Mouse (Mus musculus) CH12.LX (cell line): Measurements from ENCODE around the gene Gm20538. TPM values are rescaled to one million over a fixed set of nuclear protein-coding genes. Genes with fewer than 3 reads are reported as not detected.

Experiments used
- DNase-seq: peaks from one replicate; pipeline ENCODE4 v3.0.0-alpha.2; 2013; ENCODE audit errors: extremely low read depth
- H3K27ac ChIP-seq: 2 replicates; pipeline ENCODE4 v1.5.1; 2012; ENCODE audit warnings: low read depth, mild to moderate bottlenecking, control low read depth, moderate library complexity; ENCODE audit not compliant: insufficient read depth
- H3K27me3 ChIP-seq: replicated peaks from 2 replicates; pipeline ENCODE3; 2012; ENCODE audit warnings: inconsistent platforms
- H3K36me3 ChIP-seq, 2 experiments: replicated peaks in 1 of 2; 2 replicates each; pipeline versions ENCODE3 to v1.6.1; 2012; ENCODE audit warnings: inconsistent platforms in 1 of 2, low read length in 1 of 2, mild to moderate bottlenecking in 1 of 2, mixed read lengths in 1 of 2, moderate library complexity in 1 of 2; ENCODE audit not compliant: control insufficient read depth in 1 of 2, insufficient read depth in 1 of 2
- H3K4me1 ChIP-seq, 2 experiments: 2 replicates each; pipeline ENCODE4 v1.6.1; 2012; ENCODE audit warnings: inconsistent platforms in 1 of 2, moderate library complexity in 1 of 2; ENCODE audit not compliant: insufficient read depth in 2 of 2, control insufficient read depth in 1 of 2
- H3K4me2 ChIP-seq: 2 replicates; pipeline ENCODE4 v1.6.1; 2012; ENCODE audit warnings: low read depth, mild to moderate bottlenecking, control low read depth; ENCODE audit not compliant: poor library complexity, insufficient read depth, severe bottlenecking
- H3K4me3 ChIP-seq, 3 experiments: fragments of 150-350 bp in 1 of 3; sonication (generic) in 1 of 3; replicated peaks in 1 of 3; 2 replicates each; pipeline versions ENCODE3 to v1.5.1; 2011 to 2012; ENCODE audit warnings: low read depth in 2 of 3, low read length in 2 of 3, mild to moderate bottlenecking in 2 of 3, moderate library complexity in 2 of 3, control low read depth in 1 of 3, improper control_type of control experiment in 1 of 3, inconsistent platforms in 1 of 3, mixed read lengths in 1 of 3; ENCODE audit not compliant: poor library complexity in 1 of 3
- H3K79me2 ChIP-seq: replicated peaks from 2 replicates; pipeline ENCODE4 v1.6.1; 2012; ENCODE audit warnings: mild to moderate bottlenecking, moderate library complexity; ENCODE audit not compliant: control insufficient read depth, poor library complexity, insufficient read depth, severe bottlenecking; ENCODE audit errors: extremely low read depth
- H3K9ac ChIP-seq: 2 replicates; pipeline ENCODE4 v1.6.1; 2012; ENCODE audit warnings: low read depth, mild to moderate bottlenecking, control low read depth, moderate library complexity; ENCODE audit not compliant: insufficient read depth
- H3K9me3 ChIP-seq: replicated peaks from 2 replicates; pipeline ENCODE3; 2012; ENCODE audit warnings: low read length, inconsistent platforms, mixed read lengths
- BHLHE40 ChIP-seq: IDR thresholded peaks from 2 replicates; pipeline ENCODE4 v1.6.1; 2011; ENCODE audit warnings: mild to moderate bottlenecking, low read depth, low read length, improper control_type of control experiment
- CHD2 ChIP-seq: IDR thresholded peaks from 2 replicates; pipeline ENCODE4 v1.6.1; 2011; ENCODE audit warnings: low read length, improper control_type of control experiment
- E2F4 ChIP-seq: IDR thresholded peaks from 2 replicates; pipeline ENCODE4 v1.6.1; 2011; ENCODE audit warnings: low read depth, low read length, improper control_type of control experiment; ENCODE audit not compliant: insufficient replicate concordance
- ETS1 ChIP-seq: conservative IDR thresholded peaks from 2 replicates; pipeline ENCODE4 v1.6.1; 2012; ENCODE audit warnings: low read depth, mild to moderate bottlenecking, inconsistent platforms, low read length, improper control_type of control experiment, moderate library complexity
- HCFC1 ChIP-seq: IDR thresholded peaks from 2 replicates; pipeline ENCODE4 v1.6.1; 2012; ENCODE audit warnings: low read depth, mild to moderate bottlenecking, inconsistent platforms, low read length, improper control_type of control experiment
- IRF4 ChIP-seq: IDR thresholded peaks from 2 replicates; pipeline ENCODE4 v1.6.1; 2014; ENCODE audit warnings: low read depth, mild to moderate bottlenecking, inconsistent platforms, low read length, improper control_type of control experiment
- JUN ChIP-seq: IDR thresholded peaks from 2 replicates; pipeline ENCODE4 v1.6.1; 2011; ENCODE audit warnings: low read depth, mild to moderate bottlenecking, low read length, improper control_type of control experiment, moderate library complexity; ENCODE audit not compliant: insufficient read depth
- MAFK ChIP-seq: IDR thresholded peaks from 2 replicates; pipeline ENCODE4 v1.6.1; 2011; ENCODE audit warnings: low read length, improper control_type of control experiment; ENCODE audit not compliant: insufficient replicate concordance
- MAX ChIP-seq: IDR thresholded peaks from 2 replicates; pipeline ENCODE4 v1.6.1; 2011; ENCODE audit warnings: low read length, improper control_type of control experiment
- MYC ChIP-seq: IDR thresholded peaks from 2 replicates; pipeline ENCODE4 v1.6.1; 2011; ENCODE audit warnings: low read depth, mild to moderate bottlenecking, improper control_type of control experiment, low read length
- NELFE ChIP-seq: IDR thresholded peaks from 2 replicates; pipeline ENCODE4 v1.6.1; 2011; ENCODE audit warnings: low read depth, low read length, improper control_type of control experiment
- NRF1 ChIP-seq: IDR thresholded peaks from 2 replicates; pipeline ENCODE4 v1.6.1; 2014; ENCODE audit warnings: low read depth, mild to moderate bottlenecking, inconsistent platforms, low read length, improper control_type of control experiment, moderate library complexity
- PAX5 ChIP-seq: IDR thresholded peaks from 2 replicates; pipeline ENCODE4 v1.6.1; 2012; ENCODE audit warnings: low read length, inconsistent platforms, mixed read lengths
- POLR2A ChIP-seq: IDR thresholded peaks from 2 replicates; pipeline ENCODE4 v1.6.1; 2011; ENCODE audit warnings: low read depth, mild to moderate bottlenecking, improper control_type of control experiment, low read length
- RAD21 ChIP-seq: IDR thresholded peaks from 2 replicates; pipeline ENCODE4 v1.6.1; 2011; ENCODE audit warnings: low read depth, mild to moderate bottlenecking, low read length, improper control_type of control experiment, moderate library complexity
- RCOR1 ChIP-seq: conservative IDR thresholded peaks from 2 replicates; pipeline ENCODE4 v1.6.1; 2012; ENCODE audit warnings: low read depth, mild to moderate bottlenecking, inconsistent platforms, low read length, improper control_type of control experiment
- SMC3 ChIP-seq: IDR thresholded peaks from 2 replicates; pipeline ENCODE4 v1.6.1; 2011; ENCODE audit warnings: low read depth, low read length, improper control_type of control experiment
- USF1 ChIP-seq: IDR thresholded peaks from 2 replicates; pipeline ENCODE4 v1.6.1; 2014; ENCODE audit warnings: low read depth, mild to moderate bottlenecking, inconsistent platforms, low read length, improper control_type of control experiment
- ZC3H11A ChIP-seq: IDR thresholded peaks from 2 replicates; pipeline ENCODE4 v1.6.1; 2012; ENCODE audit warnings: low read depth, mild to moderate bottlenecking, inconsistent platforms, low read length, improper control_type of control experiment
- dilution Hi-C: fragments of 300-500 bp; cut with MboI; formaldehyde crosslinking; loops from 2 replicates; pipeline ENCODE4 v1.14.3; 2020; ENCODE audit warnings: low sequenced_read_pairs; ENCODE audit not compliant: extremely low pct_unique_long_range_greater_than_20kb, extremely low pct_ligation_motif_present
- in situ Hi-C: fragments of 300-500 bp; cut with MboI; formaldehyde crosslinking; loops from 3 replicates; pipeline ENCODE4 v1.14.3; 2019; ENCODE audit warnings: low sequenced_read_pairs, low pct_ligation_motif_present, low pct_unique_long_range_greater_than_20kb, mixed read lengths
- polyA plus RNA-seq: library from polyadenylated mRNA; unstranded; fragments of >175 nt; gene quantifications from 2 replicates; pipeline ENCODE4 v1.2.1, GENCODE M21; 2012; ENCODE audit warnings: low read depth; ENCODE audit not compliant: insufficient read length
- total RNA-seq, 2 experiments: library from RNA; depleted of rRNA; stranded (reverse); fragments of 300-350 nt in 1 of 2; fragments of >200 nt in 1 of 2; gene quantifications; 2 replicates each; pipeline ENCODE4 v1.2.3; 2012 to 2014

The Gm20538 gene
- total and polyA plus RNA-seq, 3 experiments: 1.7 TPM; not detected in 2

DNA sequence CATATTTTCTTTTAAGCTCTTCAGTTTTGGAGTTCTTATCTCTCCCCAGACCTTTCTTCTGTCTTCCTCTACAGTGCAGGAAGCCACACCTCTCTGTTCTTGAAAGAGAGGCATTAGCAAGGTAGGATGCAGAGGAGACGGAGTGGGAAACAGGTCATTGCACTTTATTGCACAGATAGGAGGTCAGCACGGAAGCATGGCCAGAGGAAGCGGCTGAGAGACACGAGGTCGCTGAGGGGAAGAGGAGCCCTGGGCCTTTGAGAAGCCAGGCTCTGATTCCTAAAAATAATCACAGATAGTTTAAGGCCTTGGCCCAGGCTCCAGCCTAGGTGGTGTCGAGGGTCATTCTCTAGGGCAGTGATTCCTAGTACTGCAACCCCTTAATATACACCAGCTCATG is 36.9 kb downstream of the Gm20538 start:
- H3K27ac ChIP-seq: no peak overlapping the region
- H3K4me2 ChIP-seq: no peak overlapping the region
- H3K79me2 ChIP-seq: no peaks in the 10 kb centered on the region
- H3K36me3 ChIP-seq: peaks cover 0 to 2% of the 10 kb centered on the region in 2 experiments
- no peak overlapping the region for H3K4me3 ChIP-seq
- H3K9ac ChIP-seq: no peak overlapping the region
- DNase-seq: no peak
- peaks cover 6% of the 10 kb centered on the region for H3K9me3 ChIP-seq
- in situ Hi-C loops (no loop called here), dilution Hi-C loops (no loop called here)
- H3K4me1 ChIP-seq: peaks cover 0 to 1% of the 10 kb centered on the region in 2 experiments; a peak in 2 of 4 replicates
- TF ChIP-seq NELFE: no peak
- TF ChIP-seq E2F4: no peak
- TF ChIP-seq HCFC1: no peak
- TF ChIP-seq IRF4: no peak
- TF ChIP-seq ZC3H11A: no peak
- no peaks in the 10 kb centered on the region for H3K27me3 ChIP-seq

DNA sequence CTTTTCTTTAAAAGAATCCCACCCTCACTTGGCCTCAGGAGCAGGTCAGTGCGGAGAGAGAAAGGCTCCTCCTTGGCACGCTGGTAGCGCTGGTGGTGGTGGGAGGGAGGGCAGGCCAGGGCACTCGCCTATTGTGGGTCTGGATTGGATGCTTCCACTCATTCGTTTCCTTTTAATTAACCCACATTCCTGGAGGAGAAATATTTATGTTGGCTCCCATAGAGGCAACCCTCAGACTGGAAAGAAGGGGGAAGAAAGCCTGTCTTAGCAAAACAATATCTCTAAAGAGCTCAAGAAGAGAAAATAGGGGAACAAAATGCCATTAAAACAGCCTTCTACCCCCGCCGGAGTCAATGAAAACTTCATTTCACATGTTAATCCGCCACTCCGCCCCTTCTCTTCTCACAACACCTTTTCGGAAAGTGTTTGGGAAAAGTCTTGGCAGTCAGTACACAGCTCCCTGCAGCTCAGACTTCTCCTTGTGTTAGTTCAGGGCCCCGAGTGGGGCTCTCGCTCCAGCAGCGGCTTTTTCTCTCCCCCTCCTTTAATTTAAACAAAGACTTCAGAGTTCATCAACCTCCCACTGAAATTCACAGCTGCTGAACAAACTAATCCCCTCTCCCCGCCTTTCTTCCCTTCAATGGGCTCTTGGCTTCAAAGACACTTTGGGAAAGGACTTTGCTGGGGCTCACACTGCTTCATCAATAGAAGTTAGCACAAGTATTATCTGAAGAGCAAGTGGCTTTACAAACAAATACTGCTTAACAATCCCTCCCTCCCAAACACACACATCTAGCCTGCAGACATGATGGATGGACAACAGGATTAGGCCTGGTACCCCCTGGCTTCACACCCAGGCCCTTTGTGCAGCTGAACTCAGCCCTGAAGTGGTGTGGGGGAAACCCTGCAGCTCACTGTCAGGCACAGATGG is 37.8 kb downstream of the Gm20538 start:
- Histone ChIP-seq H3K9ac (no peak overlapping the region), H3K4me3 (no peak overlapping the region), H3K27me3 (no peaks in the 10 kb centered on the region), H3K36me3 (no peaks in the 10 kb centered on the region), H3K9me3 (peaks cover 6% of the 10 kb centered on the region), H3K4me1 (peaks cover 0 to 7% of the 10 kb centered on the region in 2 experiments; a peak in 2 of 4 replicates)
- dilution Hi-C loops: no loop called here
- TF ChIP-seq SMC3: no peak
- TF ChIP-seq ETS1: no peak
- TF ChIP-seq BHLHE40: no peak
- TF ChIP-seq JUN: no peak
- TF ChIP-seq POLR2A: no peak
- TF ChIP-seq HCFC1: no peak
- no peak for TF ChIP-seq E2F4
- no peak for TF ChIP-seq RAD21
- no peak for TF ChIP-seq CHD2
- TF ChIP-seq NRF1: no peak
- no peak for TF ChIP-seq USF1
- TF ChIP-seq PAX5: no peak
- TF ChIP-seq MYC: no peak
- no peak for TF ChIP-seq MAX
- no peak for TF ChIP-seq IRF4
- TF ChIP-seq RCOR1: no peak
- no peak for TF ChIP-seq MAFK
- TF ChIP-seq, all 38 proteins: peak for 0
- no peaks in the 10 kb centered on the region for H3K79me2 ChIP-seq
- H3K4me2 ChIP-seq: no peak overlapping the region
- no peak for DNase-seq
- H3K27ac ChIP-seq: no peak overlapping the region
- in situ Hi-C loops: no loop called here
